Mouse (Mus musculus): Measurements from ENCODE around the gene Arhgap27.
A peak's percentile ranks its signal among the peaks of the same experiment; 100 is the strongest.

Arhgap27 gene

DNA sequence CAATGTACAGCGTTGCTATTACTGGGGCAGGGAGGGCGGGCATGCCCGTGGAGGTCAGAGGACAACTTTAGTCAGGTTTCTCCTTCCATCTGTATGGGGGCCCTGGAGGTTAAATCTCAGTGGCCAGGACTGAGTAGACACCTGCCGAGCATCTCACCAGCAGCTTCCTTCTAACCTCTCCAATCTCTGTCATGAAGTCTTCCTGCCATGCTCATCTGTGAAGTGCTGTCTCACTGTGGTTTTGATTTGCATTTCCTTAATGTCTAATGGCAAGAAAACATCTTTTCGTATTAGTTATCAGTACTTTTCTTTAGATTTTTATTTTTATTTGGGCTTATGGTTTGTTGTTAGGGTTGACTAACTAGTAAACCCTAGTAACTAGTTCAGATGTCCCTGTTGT, 17.0 kb upstream of the Arhgap27 start:
- no peak for DNase-seq

DNA sequence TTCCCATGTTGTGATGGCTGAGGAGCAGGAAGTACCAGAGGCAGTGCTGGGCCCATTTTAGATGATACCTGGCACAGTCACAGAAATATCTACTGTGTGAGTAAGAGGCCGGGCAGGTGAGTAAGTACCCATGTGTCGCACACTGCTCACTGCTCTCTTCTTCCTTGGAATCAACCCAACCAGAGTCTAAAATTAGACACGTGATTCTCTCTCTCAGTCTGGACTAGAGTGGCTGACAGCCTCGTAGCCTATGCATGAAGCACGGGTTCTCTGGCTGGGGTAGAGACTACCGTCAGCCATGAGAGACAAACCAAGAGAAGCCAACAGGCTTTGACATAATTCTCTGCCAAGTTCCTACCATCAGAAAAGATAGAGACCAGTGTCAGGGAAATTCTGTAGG, 14.8 kb upstream of the Arhgap27 start:
- DNase-seq = no peak

DNA sequence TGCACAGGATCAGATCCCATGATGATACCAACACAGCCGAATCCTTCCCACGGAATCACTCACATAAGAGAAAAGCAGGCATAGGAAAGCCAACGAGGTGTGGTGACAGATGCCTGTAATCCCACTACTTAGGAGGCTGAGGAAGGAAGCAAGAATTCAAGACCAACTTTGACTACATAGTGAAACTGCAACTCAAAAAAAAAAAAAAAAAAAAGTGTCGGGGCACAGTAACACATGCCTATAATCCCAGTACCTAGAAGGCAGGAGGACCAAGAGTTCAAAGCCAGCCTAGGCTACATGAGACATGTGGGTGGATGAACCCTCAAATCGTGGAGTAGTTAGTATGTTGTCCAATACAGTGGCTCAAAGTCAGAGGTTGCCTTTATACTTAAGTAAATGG, 12.3 kb upstream of the Arhgap27 start:
- DNase-seq = no peak

DNA sequence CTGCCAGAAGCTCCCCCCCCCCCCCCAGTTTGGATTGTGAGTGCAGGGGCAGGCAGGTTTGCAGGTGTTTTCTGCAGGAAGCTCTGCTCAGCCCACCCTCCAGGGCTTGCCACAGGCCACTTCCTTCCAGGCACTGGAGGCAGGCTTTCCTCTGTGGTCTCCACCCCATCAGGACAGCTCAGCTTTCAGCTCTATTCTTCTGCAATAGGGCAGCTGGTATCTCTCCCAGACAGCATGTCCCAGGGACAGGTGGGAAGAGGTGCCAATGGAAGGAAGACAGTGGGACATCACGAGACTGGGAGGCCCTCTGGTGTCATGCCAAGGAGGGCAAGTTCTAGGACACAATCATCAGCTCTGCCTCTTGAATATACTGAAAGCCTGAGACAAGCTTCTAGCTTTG, 11.8 kb upstream of the Arhgap27 start:
- no peak for DNase-seq

DNA sequence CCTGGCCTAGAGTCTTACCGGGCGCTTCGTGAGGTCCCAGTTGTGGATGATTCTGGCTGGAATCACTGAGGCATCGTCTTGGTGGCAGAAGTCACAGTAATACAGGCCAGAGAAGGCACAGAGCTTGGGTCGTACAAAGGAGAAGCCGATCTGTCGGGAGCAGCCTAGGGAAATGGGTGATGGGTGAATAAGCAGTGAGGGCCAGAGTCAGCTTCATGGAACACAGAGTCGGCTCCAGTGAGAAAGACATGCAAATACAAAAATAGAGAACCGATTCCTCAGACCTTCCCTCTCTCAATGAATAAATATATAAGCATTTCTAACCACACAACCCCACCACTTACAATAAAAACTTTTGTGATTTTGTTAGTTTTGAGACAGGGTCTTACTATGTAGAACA, 10.4 kb upstream of the Arhgap27 start:
- DNase-seq = no peak

DNA sequence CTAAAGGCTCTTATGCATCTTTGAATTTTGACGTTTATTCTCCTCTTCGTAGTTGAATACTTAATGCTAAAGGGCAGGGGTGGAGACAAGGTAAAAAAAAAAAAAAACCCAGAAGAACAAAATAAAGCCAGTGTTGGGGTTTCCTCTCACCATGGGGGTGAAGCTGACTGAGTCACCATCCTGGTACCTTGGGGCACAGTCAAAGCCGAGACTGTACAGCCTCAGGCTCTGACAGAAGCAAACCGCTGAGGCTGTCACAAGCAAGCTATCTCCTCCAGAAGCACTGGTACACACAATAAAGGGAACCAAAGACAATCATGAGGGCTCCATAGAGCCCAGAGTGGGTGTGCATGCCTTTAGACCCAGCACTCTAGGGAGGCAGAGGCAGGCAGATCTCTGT, 9.1 kb upstream of the Arhgap27 start:
- no peak for DNase-seq

DNA sequence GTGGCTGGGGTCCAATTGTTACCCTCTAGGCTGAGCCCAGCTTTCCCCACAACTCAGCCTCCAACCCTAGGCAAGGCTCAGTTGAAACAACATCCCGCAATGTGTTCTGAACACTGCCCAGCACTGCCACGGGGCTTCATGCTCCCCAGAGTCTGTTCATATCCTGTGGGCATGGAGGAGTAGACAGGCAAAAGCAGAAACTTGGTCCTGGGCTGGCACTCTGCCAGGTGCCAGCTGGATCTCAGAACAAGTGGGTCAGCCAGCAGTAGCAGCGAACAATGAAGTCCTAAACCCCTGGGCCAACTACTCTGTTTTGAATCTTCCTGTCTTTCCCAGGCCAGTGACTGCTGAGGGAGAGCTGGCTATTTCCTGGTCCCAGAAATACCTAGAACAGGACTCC, 8.6 kb upstream of the Arhgap27 start:
- DNase-seq = peak in 1 of 2 experiments; percentile 63

DNA sequence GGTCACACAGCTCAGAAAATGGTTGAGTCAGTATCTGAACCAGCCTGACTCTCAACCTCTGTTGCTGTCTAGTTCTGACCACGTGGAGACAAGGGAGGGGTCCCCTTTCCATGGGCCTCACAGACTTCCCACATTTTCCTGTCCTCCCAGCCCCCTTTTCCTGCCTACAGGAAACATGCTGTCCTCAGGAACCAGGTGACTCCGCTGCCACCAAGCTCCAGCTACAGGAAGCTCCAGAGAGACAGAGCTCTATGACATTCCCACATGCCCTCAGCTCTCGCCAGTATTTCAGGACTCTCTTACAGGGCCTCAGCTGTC, 7.7 kb upstream of the Arhgap27 start:
- DNase-seq = peak; percentile 59 to 82

DNA sequence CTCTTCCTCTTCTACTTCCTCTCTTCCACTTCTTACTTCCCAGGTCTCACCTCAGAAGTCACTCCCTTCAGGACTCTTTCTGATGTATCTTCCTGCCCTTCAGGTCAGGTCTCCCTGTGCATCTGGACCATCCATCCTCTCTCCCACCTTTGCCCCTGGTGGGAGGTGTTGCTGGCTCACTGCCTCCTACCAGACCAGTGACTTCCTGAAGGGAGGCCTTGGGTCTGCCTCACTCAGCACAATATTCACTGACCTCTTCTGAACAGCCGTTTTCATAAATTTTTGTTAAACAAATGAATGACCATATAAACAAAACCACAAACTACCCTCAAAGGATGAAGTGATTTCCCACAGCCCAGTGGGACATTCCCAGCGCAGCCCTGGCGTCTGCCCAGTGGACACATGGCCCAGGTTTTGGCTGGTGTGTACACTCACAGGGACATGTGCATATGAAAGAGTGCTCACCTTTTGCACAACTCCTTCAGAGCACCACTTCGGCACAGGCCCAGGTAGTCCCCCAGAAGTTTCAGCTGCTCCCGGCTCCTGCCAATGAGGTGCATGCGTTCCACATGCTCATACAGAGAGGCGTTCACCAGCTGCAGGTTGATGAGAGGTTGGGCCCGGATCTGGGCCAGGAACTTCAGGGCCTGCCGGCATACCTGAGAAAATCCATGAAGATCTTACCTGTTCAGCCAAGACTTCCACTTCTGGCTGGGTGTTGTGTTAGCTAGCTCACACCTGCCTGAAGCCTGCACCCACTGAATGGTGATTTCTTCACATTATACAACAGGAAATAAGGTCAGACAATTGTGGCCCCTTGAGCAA, 7.1 kb upstream of the Arhgap27 start:
- DNase-seq = no peak

DNA sequence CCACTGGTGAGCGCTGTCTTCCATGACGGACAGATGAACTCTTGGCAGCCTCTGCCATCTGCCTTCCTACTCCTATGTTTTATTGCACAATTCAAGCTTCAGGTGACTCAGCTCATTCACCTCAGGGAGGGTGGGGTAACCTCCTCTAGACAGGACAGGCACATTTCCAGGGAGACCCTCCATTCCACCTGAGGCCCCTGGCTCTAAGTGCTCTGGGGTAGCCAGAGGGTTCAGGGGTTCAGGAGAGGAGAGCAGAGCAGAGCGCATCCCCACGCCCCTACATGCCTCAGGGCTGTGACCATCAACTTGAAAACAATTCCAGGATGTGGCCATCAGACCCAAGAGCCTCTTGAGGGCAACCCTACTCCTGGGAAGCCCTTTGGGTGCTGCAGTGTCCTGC, 2.0 kb upstream of the Arhgap27 start:
- no peak for DNase-seq

DNA sequence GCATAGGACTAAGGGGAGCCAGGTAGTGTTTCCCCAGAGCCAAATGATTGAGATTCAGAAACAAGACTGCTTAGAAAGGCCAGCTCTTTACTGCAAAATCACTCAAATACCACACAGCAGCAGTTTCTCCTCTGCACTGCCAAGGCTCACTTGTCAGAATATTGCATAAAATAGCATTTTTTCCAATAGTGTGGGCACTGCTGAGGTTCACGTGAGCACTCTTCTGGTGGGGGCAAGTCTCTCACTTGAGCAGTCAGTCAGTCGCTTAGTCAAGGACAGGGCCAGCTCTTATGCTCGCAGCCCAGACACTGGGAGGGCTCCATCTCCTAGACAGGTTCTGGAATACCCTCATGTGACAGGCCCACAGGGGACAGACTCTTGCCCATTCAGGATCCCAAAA, 1.5 kb upstream of the Arhgap27 start:
- no peak for DNase-seq

DNA sequence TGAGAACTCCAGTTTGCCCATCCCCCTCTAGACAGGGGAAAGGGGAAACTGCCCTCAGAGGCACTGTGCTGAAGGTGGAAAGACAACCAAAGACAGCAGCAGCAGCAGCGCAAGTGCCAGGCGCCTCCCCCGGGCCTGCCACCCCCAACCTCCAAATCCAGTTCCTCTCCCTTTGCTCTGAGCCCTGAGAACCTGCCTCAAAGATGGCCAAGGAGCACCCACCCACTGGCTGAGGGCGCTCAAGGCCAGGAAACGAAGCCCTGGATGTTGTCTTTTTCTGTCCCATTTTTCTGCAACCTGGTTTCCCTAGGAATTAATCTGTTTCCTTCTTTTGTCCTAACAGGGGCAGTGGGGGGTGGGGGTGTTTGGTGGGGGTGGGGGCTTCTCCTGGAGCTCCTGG, 843 bp upstream of the Arhgap27 start:
- DNase-seq = no peak

DNA sequence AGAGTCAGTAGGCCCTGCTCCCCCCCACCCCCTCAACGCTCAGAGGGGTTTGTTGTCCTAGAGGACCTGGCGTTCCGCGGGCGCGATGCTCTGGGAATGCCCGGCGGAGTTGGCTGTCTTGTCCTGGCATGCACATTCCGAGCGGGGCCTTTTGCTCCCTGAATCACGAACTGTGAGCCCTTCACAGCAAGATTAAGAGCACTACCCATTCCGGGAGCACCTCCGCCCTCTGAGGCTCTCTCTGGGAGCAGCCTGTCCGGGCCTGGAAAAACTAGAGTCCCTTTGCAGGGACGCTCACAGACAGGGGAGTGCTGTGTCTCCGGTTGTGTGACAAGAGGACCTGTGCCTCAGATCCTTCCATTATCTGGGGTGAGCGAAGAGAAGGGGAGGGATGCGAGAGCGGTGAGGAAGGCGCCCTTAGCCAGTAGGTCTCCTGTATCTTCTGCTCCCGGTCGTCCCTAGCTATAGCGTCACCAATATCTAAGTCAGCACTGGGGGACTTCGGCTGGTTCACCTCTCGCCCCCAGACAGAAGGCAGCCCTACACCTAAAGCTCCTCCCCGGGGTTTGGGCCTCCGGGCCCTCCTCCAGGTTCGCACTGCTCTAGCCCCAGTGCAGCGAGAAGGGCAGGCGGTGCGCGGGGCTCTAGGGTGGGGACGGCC, 841 bp downstream of the Arhgap27 start:
- DNase-seq = peak in 1 of 2 experiments; percentile 41

DNA sequence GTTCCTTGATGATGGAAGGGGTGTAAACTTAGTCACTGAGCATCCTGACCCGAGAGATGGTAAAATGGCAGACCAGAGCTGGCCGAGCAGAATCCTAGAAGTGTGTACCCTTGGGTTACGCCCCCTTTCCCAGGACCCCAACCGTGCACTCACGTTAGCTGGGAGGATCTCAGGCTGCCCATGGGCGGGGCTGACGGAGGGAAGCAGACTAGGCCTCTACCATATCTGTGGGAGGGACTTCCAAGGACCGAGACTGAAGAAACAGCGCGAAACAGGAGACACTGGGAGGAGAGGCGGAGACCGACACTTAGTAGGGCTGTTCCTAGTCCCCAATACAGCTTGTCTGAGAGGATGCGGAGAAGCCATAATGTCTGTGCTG, 1.4 kb downstream of the Arhgap27 start:
- peak in 1 of 2 experiments; percentile 53 for DNase-seq

DNA sequence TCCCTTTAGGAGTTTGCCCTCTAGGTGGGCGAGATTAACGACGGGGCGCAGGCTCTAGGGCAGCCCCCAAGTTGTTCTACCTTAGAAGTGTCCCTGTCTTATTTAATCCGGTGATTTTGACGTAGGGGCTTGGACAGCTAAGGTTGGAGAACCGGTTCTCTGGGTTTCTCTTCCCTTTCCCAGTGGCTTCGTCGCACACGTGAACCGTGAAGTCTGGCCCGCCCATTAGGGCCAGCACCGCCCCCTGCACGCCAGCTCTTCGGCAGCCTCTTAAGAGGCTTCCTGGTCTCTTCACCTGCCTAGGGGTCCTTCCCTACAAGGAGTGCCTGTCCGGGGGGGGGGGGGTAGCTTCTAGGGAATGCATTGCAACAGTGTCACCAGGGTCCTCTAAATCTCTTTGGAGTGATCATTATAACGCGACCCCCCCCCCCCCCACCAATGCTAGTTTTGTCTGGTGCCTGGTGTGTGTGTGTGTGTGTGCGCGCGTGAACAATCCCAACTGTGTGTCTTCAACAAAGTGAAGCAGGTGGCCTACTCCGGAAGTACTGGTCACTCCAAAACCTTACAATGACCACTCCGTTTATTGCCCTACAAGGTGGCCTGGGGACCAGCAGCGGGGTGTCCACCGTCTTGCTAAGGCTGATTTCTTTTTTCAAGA, 2.0 kb downstream of the Arhgap27 start:
- peak in 1 of 2 experiments; percentile 68 for DNase-seq

DNA sequence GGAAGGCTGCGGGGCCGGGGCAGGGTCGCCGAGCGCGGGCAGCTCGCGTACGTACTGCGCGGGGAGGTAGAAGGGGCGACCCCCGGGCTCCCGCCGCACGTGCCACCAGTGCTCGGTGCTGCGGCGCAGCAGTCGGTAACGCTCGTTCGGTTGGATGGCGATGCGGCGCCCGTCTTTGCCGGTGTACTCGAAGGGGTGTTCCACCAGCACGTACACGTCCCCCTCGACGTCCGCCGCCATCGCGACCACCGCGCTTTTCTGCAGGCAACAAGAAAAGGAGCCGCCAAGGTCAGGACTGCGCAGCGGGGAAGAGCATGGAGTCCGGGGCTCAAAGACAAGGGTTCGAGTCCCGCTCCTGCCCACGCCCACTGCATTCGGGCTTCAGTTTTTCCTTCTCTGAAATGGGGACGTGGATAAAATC, 2.8 kb downstream of the Arhgap27 start:
- no peak for DNase-seq

DNA sequence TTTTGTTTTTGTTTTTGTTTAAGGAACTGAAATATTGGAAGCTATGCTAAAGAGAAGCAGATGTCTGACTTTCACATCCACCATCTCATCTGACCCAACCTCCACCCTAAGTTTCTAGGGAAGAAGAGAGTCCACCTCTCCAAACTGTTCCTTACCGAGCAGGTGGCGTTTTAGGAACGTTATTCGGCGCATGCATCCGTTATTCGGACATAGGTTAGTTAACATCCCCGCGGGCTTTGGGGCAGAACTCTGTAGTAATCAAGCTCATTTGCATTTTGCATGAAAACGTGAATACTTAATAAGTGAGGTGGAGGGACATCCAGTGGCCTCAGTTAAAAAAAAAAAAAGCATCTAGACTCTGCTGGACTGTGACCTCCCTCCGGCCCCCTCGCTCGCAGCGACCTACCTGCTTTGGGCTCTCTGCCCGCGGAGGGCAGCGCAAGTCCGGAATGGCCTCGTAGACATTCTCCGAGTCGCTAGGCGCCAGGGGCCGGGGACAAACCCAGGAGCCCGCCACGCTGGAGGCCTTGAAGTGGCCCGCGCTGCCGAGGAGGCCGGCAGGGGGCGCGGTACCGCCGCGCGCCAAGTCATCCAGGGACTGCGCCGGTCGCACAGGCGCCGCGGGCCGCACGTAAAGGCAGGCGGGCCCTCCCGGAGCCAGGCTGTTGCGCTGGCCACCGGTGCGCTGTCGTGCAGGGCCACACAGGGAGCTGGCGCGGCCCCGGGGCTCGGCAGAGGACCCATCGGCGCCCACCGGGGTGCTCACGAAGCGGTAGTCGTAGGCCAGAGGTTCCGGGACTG, 3.5 kb downstream of the Arhgap27 start:
- peak; percentile 89 to 92 for DNase-seq

DNA sequence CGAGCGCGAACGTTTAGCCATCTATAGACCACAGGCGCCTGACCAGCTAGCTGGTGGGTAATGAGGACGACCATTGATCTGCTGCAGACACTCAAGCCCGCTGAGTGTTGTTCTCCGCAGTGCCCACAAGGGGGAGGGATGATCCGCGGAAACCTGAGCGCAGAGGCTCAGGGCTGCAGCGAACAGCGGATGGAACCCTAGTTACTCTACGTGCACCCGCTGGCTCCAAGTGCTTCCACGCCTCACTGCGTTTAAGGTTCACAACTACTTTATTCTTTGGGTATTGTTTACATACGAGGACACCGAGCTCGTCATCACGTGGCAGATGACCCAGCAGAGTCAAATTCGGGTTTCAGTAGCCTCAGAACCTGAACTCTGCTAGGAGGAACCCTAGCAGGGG, 4.4 kb downstream of the Arhgap27 start:
- peak; percentile 83 to 84 for DNase-seq

DNA sequence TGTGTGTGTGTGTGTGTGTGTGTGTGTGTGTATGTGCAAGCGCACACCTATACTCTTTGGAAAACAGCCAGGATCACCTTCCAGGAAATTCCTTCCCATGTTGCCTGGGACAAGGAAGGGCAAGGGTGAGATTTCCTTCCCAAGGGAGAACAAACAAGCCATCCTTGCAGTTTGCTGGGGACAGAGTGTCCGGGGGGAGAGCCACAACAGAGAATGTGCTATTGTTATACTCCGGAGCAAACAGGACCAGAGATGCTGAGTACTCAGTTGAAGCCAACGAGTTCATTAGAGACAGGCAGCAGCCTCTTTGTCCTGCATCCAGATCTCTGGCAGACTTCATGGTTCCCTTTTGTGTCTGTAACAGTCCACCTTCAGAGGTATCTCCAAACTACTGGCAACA, 5.2 kb downstream of the Arhgap27 start:
- peak in 1 of 2 experiments; percentile 73 for DNase-seq

DNA sequence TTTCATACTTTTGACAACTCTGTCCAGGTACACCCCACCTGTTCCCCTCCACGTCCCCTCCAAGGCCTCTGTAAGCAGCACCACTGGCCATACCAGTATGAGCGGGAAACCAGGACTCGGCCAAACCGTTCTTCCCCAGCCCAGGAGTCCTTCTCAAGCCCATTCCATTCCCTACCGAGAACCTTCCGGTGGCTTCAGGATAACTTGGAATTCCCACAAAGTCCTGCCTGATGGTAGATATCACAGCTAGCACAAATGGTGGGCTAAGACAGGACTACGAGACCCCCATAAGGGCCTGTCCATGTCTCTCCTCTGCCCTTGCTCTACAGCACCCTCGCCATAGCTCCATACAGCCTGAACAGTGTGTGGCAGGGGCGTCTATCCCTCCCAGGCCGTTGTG, 5.8 kb downstream of the Arhgap27 start:
- DNase-seq = no peak

DNA sequence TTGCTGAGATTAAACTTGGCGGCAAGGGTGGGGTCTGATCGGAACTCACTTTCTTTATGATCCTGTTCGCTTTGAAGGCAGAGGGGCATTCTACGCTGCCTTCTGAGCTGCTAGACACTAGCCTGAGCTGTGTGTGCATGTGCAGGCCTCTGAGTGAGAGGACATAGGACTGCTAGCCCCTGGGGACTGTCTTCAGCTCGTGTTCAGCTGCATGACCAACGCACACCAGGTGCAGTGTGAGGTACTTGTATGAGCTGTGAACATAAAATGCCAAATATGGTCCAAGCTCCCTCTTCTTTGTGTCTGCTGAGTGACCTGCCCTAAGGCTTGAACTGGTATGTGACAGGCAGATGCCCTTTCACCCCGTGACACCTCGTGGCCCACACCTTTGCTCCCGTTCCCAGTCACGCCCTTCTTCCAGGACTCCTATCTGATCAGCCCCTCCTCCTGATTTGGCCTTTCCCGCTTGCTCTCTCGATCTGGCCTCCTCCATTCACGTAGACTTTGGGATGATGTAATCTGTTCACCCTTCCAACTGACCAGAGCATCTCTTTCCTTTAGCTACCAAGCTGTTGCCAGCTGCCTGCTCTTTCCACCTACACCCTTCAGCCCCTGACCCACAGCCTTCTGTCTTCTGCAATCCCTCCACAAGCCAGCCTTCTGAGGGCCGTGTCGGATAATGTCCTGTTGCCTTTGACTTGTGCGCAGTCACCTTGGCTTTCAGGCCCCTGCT, 6.4 kb downstream of the Arhgap27 start:
- no peak for DNase-seq

DNA sequence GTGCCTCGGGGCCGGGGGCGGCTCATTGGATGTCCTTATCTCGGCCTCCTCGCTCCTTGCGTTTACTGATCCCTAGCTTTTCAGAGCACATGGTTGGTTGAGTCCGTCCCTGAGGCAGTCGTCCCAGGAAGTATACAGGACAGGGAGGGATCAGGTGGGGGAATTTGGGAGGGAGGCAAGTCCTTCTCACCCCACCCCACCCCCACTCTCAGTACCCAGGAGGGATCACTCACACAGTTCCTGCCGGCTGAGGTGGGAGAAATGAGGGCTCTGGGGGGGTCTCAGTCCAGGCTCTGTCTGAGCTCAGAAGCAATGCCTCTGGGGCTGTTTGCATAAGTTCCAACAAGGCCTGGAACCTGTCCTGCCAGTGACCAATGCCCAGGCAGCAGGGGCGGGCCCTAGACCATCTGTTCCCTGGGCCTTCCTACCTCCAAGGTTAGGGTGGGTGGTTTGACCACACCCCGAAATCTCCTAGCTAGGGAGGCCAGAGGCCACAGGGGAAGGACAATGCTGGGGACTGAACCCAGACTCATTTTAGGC, 7.4 kb downstream of the Arhgap27 start:
- peak; percentile 80 to 86 for DNase-seq

Data from kidney, postnatal 36 days (tissue).